Mouse (Mus musculus) forebrain, embryonic 12.5 days (tissue): ENCODE data around the gene Hsd17b13. TPM values are rescaled to one million over a fixed set of nuclear protein-coding genes. Genes with fewer than 3 reads are reported as not detected.
A peak's percentile ranks its signal among the peaks of the same experiment; 100 is the strongest.

Experiments used
- ATAC-seq: fragments of 200-750 bp; cut with Nextera tagmentation; 2 replicates; pipeline ENCODE4 v1.8.0; 2017; ENCODE audit warnings: moderate TSS enrichment; ENCODE audit not compliant: low FRiP score
- H3K27ac ChIP-seq: fragments of 300-500 bp; sonication (generic); 2 replicates; pipeline ENCODE4 v1.5.1; 2016; ENCODE audit warnings: mild to moderate bottlenecking
- H3K27me3 ChIP-seq: fragments of 300-500 bp; sonication (generic); 2 replicates; pipeline ENCODE4 v1.6.1; 2016; ENCODE audit warnings: mild to moderate bottlenecking
- H3K36me3 ChIP-seq: fragments of 300-500 bp; sonication (generic); replicated peaks from 2 replicates; pipeline ENCODE4 v1.6.1; 2016; ENCODE audit warnings: mild to moderate bottlenecking
- H3K4me1 ChIP-seq: fragments of 300-500 bp; sonication (generic); 2 replicates; pipeline ENCODE4 v1.6.1; 2016
- H3K4me2 ChIP-seq: fragments of 300-500 bp; sonication (generic); 2 replicates; pipeline ENCODE4 v1.6.1; 2016; ENCODE audit warnings: mild to moderate bottlenecking, moderate library complexity
- H3K4me3 ChIP-seq: fragments of 300-500 bp; sonication (generic); replicated peaks from 2 replicates; pipeline ENCODE4 v1.5.1; 2016; ENCODE audit warnings: mild to moderate bottlenecking
- H3K9ac ChIP-seq: fragments of 300-500 bp; sonication (generic); 2 replicates; pipeline ENCODE4 v1.6.1; 2016; ENCODE audit warnings: mild to moderate bottlenecking
- H3K9me3 ChIP-seq: fragments of 300-500 bp; sonication (generic); 2 replicates; pipeline ENCODE4 v1.6.1; 2016
- WGBS: fragments of 180-500 bp; shearing (Covaris S2); methylation state at CpG from one replicate; pipeline ENCODE4 v1.1.7; 2016; 5-methylcytosine and 5-hydroxymethylcytosine counted together
- polyA plus RNA-seq: library from polyadenylated mRNA; unstranded; fragments of >200 nt; fragmentation: Nextera tagmentation; extraction: Ambion mirVana; gene quantifications from 2 replicates; pipeline ENCODE4 v1.2.1, GENCODE M21; 2016

Hsd17b13 gene
- polyA plus RNA-seq, 1 experiment from 2014 or later = not detected

GRCm38 (mm10) chr5:103916595-103917356, 60.4 kb downstream of the Hsd17b13 start:
- Histone ChIP-seq H3K27ac (0 out of 2 replicates have a peak overlapping the region, but pooled peaks have one; percentile 9), H3K4me2 (no peak overlapping the region), H3K36me3 (no peaks in the 10 kb centered on the region), H3K9ac (no peak overlapping the region), H3K9me3 (no peaks in the 10 kb centered on the region), H3K4me1 (no peaks in the 10 kb centered on the region), H3K4me3 (no peak overlapping the region), H3K27me3 (peaks cover 6% of the 10 kb centered on the region)
- 60% methylated on average over 12 of the region's 12 CpGs for WGBS
- ATAC-seq = no peak

- no peak overlapping the region for H3K4me2 ChIP-seq
- 80% methylated on average over 11 of the region's 11 CpGs for WGBS
- H3K9ac ChIP-seq = no peak overlapping the region
- H3K4me1 ChIP-seq = peaks cover 4% of the 10 kb centered on the region; the same call in 1 of the 2 replicates
- no peak overlapping the region for H3K27ac ChIP-seq
- H3K4me3 ChIP-seq = no peak overlapping the region
- ATAC-seq = no peak
- H3K9me3 ChIP-seq = no peaks in the 10 kb centered on the region
- no peaks in the 10 kb centered on the region for H3K36me3 ChIP-seq
- peaks cover 6% of the 10 kb centered on the region for H3K27me3 ChIP-seq
Observed at GRCm38 (mm10) chr5:103914335-103915226, 62.6 kb downstream of the Hsd17b13 start.

GRCm38 (mm10) chr5:103913150-103913549, 64.1 kb downstream of the Hsd17b13 start:
- H3K36me3 ChIP-seq = no peaks in the 10 kb centered on the region
- no peak for ATAC-seq
- peaks cover 6% of the 10 kb centered on the region for H3K27me3 ChIP-seq
- H3K4me2 ChIP-seq = no peak overlapping the region
- H3K27ac ChIP-seq = no peak overlapping the region
- no peak overlapping the region for H3K9ac ChIP-seq
- H3K4me3 ChIP-seq = no peak overlapping the region
- peaks cover 4% of the 10 kb centered on the region; the same call in 1 of the 2 replicates for H3K4me1 ChIP-seq
- H3K9me3 ChIP-seq = no peaks in the 10 kb centered on the region
- 78% methylated on average over 4 of the region's 4 CpGs for WGBS

- WGBS = 84% methylated on average over 5 of the region's 5 CpGs
- Histone ChIP-seq H3K9me3 (no peaks in the 10 kb centered on the region), H3K27ac (no peak overlapping the region), H3K36me3 (no peaks in the 10 kb centered on the region), H3K27me3 (peaks cover 8% of the 10 kb centered on the region; the same call in 1 of the 2 replicates), H3K4me1 (peaks cover 4% of the 10 kb centered on the region; the same call in 1 of the 2 replicates), H3K4me3 (0 out of 2 replicates have a peak overlapping the region, but pooled peaks have one; percentile 81), H3K4me2 (no peak overlapping the region), H3K9ac (no peak overlapping the region)
- ATAC-seq = peak; percentile 6; the same call in 1 of the 2 replicates
Observed at GRCm38 (mm10) chr5:103911555-103911954, 65.7 kb downstream of the Hsd17b13 start.

GRCm38 (mm10) chr5:103910748-103911409, 66.3 kb downstream of the Hsd17b13 start, which contains the start of gene Klhl8:
Gene Klhl8 (minus strand): TSS chr5:103911259.
- ATAC-seq = peak; percentile 97
- under 1% methylated on average over 80 of the region's 86 CpGs for WGBS
- peaks cover 4% of the 10 kb centered on the region; the same call in 1 of the 2 replicates for H3K4me1 ChIP-seq
- peak within 1 kb of the TSS; percentile 65; the same call in 1 of the 2 replicates for H3K27ac ChIP-seq
- H3K4me2 ChIP-seq = peak within 1 kb of the TSS; percentile 75
- H3K9me3 ChIP-seq = no peaks in the 10 kb centered on the region
- H3K9ac ChIP-seq = peak within 1 kb of the TSS; percentile 83
- H3K36me3 ChIP-seq = no peaks in the 10 kb centered on the region
- H3K4me3 ChIP-seq = peak within 1 kb of the TSS; percentile 81
- H3K27me3 ChIP-seq = peaks cover 8% of the 10 kb centered on the region; the same call in 1 of the 2 replicates

GRCm38 (mm10) chr5:103910156-103910555, 67.1 kb downstream of the Hsd17b13 start:
- WGBS = 14% methylated on average over 7 of the region's 9 CpGs
- Histone ChIP-seq H3K4me1 (peaks cover 4% of the 10 kb centered on the region; the same call in 1 of the 2 replicates), H3K36me3 (no peaks in the 10 kb centered on the region), H3K9me3 (no peaks in the 10 kb centered on the region), H3K9ac (peak overlapping the region; percentile 83), H3K4me2 (peak overlapping the region; percentile 75), H3K4me3 (peak overlapping the region; percentile 81), H3K27me3 (peaks cover 8% of the 10 kb centered on the region; the same call in 1 of the 2 replicates), H3K27ac (no peak overlapping the region)
- no peak for ATAC-seq

GRCm38 (mm10) chr5:103909466-103909865, 67.7 kb downstream of the Hsd17b13 start:
- H3K27me3 ChIP-seq = peaks cover 8% of the 10 kb centered on the region; the same call in 1 of the 2 replicates
- no peaks in the 10 kb centered on the region for H3K9me3 ChIP-seq
- peaks cover 4% of the 10 kb centered on the region; the same call in 1 of the 2 replicates for H3K4me1 ChIP-seq
- H3K4me3 ChIP-seq = no peak overlapping the region
- no peak overlapping the region for H3K4me2 ChIP-seq
- no peak for ATAC-seq
- 79% methylated on average over 3 of the region's 3 CpGs for WGBS
- H3K36me3 ChIP-seq = no peaks in the 10 kb centered on the region
- H3K27ac ChIP-seq = no peak overlapping the region
- no peak overlapping the region for H3K9ac ChIP-seq

GRCm38 (mm10) chr5:103908851-103909250, 68.4 kb downstream of the Hsd17b13 start:
- ATAC-seq = no peak
- Histone ChIP-seq H3K36me3 (no peaks in the 10 kb centered on the region), H3K4me3 (no peak overlapping the region), H3K9me3 (no peaks in the 10 kb centered on the region), H3K27me3 (peaks cover 8% of the 10 kb centered on the region; the same call in 1 of the 2 replicates), H3K4me1 (peaks cover 4% of the 10 kb centered on the region; the same call in 1 of the 2 replicates), H3K27ac (no peak overlapping the region), H3K4me2 (no peak overlapping the region), H3K9ac (no peak overlapping the region)
- 30% methylated on average over 7 of the region's 7 CpGs for WGBS

GRCm38 (mm10) chr5:103907844-103908243, 69.4 kb downstream of the Hsd17b13 start:
- ATAC-seq = no peak
- no peak overlapping the region for H3K9ac ChIP-seq
- H3K9me3 ChIP-seq = no peaks in the 10 kb centered on the region
- H3K27me3 ChIP-seq = peaks cover 5% of the 10 kb centered on the region; the same call in 1 of the 2 replicates
- whole genome bisulfite sequencing = 82% methylated on average over 4 of the region's 4 CpGs
- H3K4me2 ChIP-seq = no peak overlapping the region
- H3K4me3 ChIP-seq = no peak overlapping the region
- no peaks in the 10 kb centered on the region for H3K36me3 ChIP-seq
- no peak overlapping the region for H3K27ac ChIP-seq
- peaks cover 4% of the 10 kb centered on the region; the same call in 1 of the 2 replicates for H3K4me1 ChIP-seq

- WGBS = 95% methylated on average over 6 of the region's 6 CpGs
- Histone ChIP-seq H3K4me3 (no peak overlapping the region), H3K4me2 (no peak overlapping the region), H3K27me3 (0 out of 2 replicates have a peak, but pooled peaks cover 2% of the 10 kb centered on the region), H3K9ac (no peak overlapping the region), H3K27ac (no peak overlapping the region), H3K9me3 (no peaks in the 10 kb centered on the region), H3K4me1 (peaks cover 4% of the 10 kb centered on the region; the same call in 1 of the 2 replicates), H3K36me3 (no peaks in the 10 kb centered on the region)
- no peak for ATAC-seq
Observed at GRCm38 (mm10) chr5:103906173-103906572, 71.0 kb downstream of the Hsd17b13 start.
